Mouse (Mus musculus) lung, adult 2 months (tissue): ENCODE data around the gene Hist1h2bp.

Experiments used
- CTCF ChIP-seq: fragments of 200-500 bp; IDR thresholded peaks from 2 replicates; pipeline ENCODE4 v1.5.1; 2011; ENCODE audit warnings: mild to moderate bottlenecking, low read length, control low read depth; ENCODE audit not compliant: insufficient read depth
- POLR2A ChIP-seq: fragments of 200-500 bp; IDR thresholded peaks from 2 replicates; pipeline ENCODE4 v1.6.1; 2011; ENCODE audit warnings: low read depth, mild to moderate bottlenecking, control low read depth, low read length, borderline replicate concordance; ENCODE audit errors: extremely low read depth

DNA sequence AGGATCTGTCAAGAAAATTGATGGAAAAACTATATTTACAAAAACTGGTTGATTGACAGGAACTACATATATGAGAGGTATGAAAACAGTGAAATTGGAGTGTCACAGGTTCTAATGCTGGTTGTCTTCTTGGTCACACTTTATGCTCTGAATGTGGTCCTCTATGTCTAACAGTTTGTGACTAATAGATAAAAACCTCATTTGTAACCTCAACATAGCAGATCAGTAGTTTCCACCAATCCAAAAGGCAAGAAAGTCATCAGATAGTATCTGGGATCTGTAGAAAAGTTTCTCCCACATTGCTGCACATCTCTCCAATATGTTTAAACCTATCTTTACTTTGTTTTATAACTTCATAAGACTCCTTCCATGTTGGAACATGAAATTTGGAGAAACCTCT lies 35.8 kb upstream of the Hist1h2bp start:
- TF ChIP-seq CTCF, result no peak
- no peak for TF ChIP-seq POLR2A
